Comparison of ENCODE assay signal across 7 mouse cellular contexts in genomic region chr11:62281601-62281997, GRCm38 (mm10). TPM values are rescaled to one million over a fixed set of nuclear protein-coding genes. Genes with fewer than 3 reads are reported as not detected.
DNase-seq lines count a peak whose midpoint lies in the region; ATAC-seq lines count a peak whose summit lies in the region.

No protein-coding gene starts in this region.

- peak; percentile 25 for DNase-seq in urinary bladder, postnatal 10 days (ENCODE audit: low spot score)
- DNase-seq in urinary bladder, adult 18-20 months (ENCODE audit: low spot score in 2 of 2) = no peak
- DNase-seq in embryo, embryonic 11 days = peak; percentile 79
- no peak for DNase-seq in hindbrain, embryonic 10.5 days (ENCODE audit: low spot score)
- peak; percentile 82 for DNase-seq in liver
- no peak for DNase-seq in frontal cortex, postnatal 25 days (ENCODE audit: low spot score in 2 of 2)

- H3K9ac ChIP-seq in midbrain, embryonic 16.5 days (ENCODE audit: low read depth, low read length) = peak overlapping the region; percentile 85

- peak overlapping the region; percentile 93 for H3K4me3 ChIP-seq in hindbrain, embryonic 10.5 days
- H3K4me3 ChIP-seq in midbrain, embryonic 16.5 days (ENCODE audit: low read depth, low read length) = peak overlapping the region; percentile 81

- peaks cover 15% of the 10 kb centered on the region for H3K4me1 ChIP-seq in hindbrain, embryonic 10.5 days (replicated peaks)
- peaks cover 11% of the 10 kb centered on the region for H3K4me1 ChIP-seq in midbrain, embryonic 16.5 days (ENCODE audit: control insufficient read depth, insufficient read depth, low read length)

- under 1% methylated on average over 57 of the region's 57 CpGs for WGBS in hindbrain, embryonic 10.5 days
- WGBS in midbrain, embryonic 16.5 days = under 1% methylated on average over 56 of the region's 57 CpGs

- H3K27ac ChIP-seq in hindbrain, embryonic 10.5 days = peak overlapping the region; percentile 92
- H3K27ac ChIP-seq in midbrain, embryonic 16.5 days (ENCODE audit: low read length) = peak overlapping the region; percentile 91

- no peaks in the 10 kb centered on the region for H3K9me3 ChIP-seq in hindbrain, embryonic 10.5 days
- no peaks in the 10 kb centered on the region for H3K9me3 ChIP-seq in midbrain, embryonic 16.5 days (replicated peaks; ENCODE audit: control insufficient read depth, low read length, poor library complexity, severe bottlenecking)

- peak overlapping the region; percentile 47 for H3K4me2 ChIP-seq in midbrain, embryonic 16.5 days (ENCODE audit: low read length)

- H3K27me3 ChIP-seq in hindbrain, embryonic 10.5 days (ENCODE audit: insufficient read depth, poor library complexity, severe bottlenecking) = no peaks in the 10 kb centered on the region
- H3K27me3 ChIP-seq in midbrain, embryonic 16.5 days (ENCODE audit: control insufficient read depth, insufficient read depth, low read depth, low read length) = no peaks in the 10 kb centered on the region

- peak; percentile 73 for ATAC-seq in midbrain, embryonic 16.5 days

- peaks cover 30% of the 10 kb centered on the region for H3K36me3 ChIP-seq in hindbrain, embryonic 10.5 days
- H3K36me3 ChIP-seq in midbrain, embryonic 16.5 days (ENCODE audit: control insufficient read depth, insufficient read depth, low read length) = peaks cover 9% of the 10 kb centered on the region

RNA-seq across cellular contexts. Expression of gene Ttc19, which starts 0.3 kb away (rescaled TPM):
- 16.2 and 20.5 TPM in 2 replicates for polyA plus RNA-seq in hindbrain, embryonic 10.5 days (2016; fragmentation: Nextera tagmentation; extraction: Ambion mirVana)
- 43.9 and 49.4 TPM in 2 replicates for polyA plus RNA-seq in midbrain, embryonic 16.5 days (2015; fragmentation: Nextera tagmentation; extraction: Ambion mirVana)

RNA-seq across cellular contexts. Expression of gene Zswim7, which starts 0.4 kb away (rescaled TPM):
- polyA plus RNA-seq in hindbrain, embryonic 10.5 days (2016; fragmentation: Nextera tagmentation; extraction: Ambion mirVana) = 16.4 and 21.4 TPM in 2 replicates
- polyA plus RNA-seq in midbrain, embryonic 16.5 days (2015; fragmentation: Nextera tagmentation; extraction: Ambion mirVana) = 12.7 TPM in 2 replicates

RNA-seq across cellular contexts. Expression of gene Adora2b, which starts 32.8 kb away (rescaled TPM):
- polyA plus RNA-seq in hindbrain, embryonic 10.5 days (2016; fragmentation: Nextera tagmentation; extraction: Ambion mirVana) = 4.1 and 6.4 TPM in 2 replicates
- 3.4 and 6.0 TPM in 2 replicates for polyA plus RNA-seq in midbrain, embryonic 16.5 days (2015; fragmentation: Nextera tagmentation; extraction: Ambion mirVana)

Comparison
In these comparisons a context has a peak if more than half of its experiments do, and no peak if none do; other contexts are left out.
1. DNase-seq: peak in urinary bladder, postnatal 10 days (single experiment), embryo, embryonic 11 days (single experiment) and liver (single experiment); none in urinary bladder, adult 18-20 months (0 of 2), hindbrain, embryonic 10.5 days (single experiment) and frontal cortex, postnatal 25 days (0 of 2).